Mouse (Mus musculus): Measurements from ENCODE around the gene Aurkaip1.

Gene Aurkaip1

GRCm38 (mm10) chr4:155851951-155852411, 20.9 kb downstream of the Aurkaip1 start:
- no peak for DNase-seq (ENCODE audit: low spot score in 2 of 2)

- no peak for DNase-seq (ENCODE audit: low spot score in 2 of 2)
Observed at GRCm38 (mm10) chr4:155853421-155853820, 22.3 kb downstream of the Aurkaip1 start.

GRCm38 (mm10) chr4:155854991-155855390, 23.9 kb downstream of the Aurkaip1 start:
- DNase-seq (ENCODE audit: low spot score in 2 of 2): no peak

GRCm38 (mm10) chr4:155856071-155856470, 25.0 kb downstream of the Aurkaip1 start:
- DNase-seq (ENCODE audit: low spot score in 2 of 2): no peak

GRCm38 (mm10) chr4:155856881-155857280, 25.8 kb downstream of the Aurkaip1 start:
- DNase-seq (ENCODE audit: low spot score in 2 of 2): no peak

GRCm38 (mm10) chr4:155859318-155859717, 28.2 kb downstream of the Aurkaip1 start:
- no peak for DNase-seq (ENCODE audit: low spot score in 2 of 2)

GRCm38 (mm10) chr4:155861787-155862186, 30.7 kb downstream of the Aurkaip1 start:
- DNase-seq (ENCODE audit: low spot score in 2 of 2): no peak

GRCm38 (mm10) chr4:155863001-155863400, 31.9 kb downstream of the Aurkaip1 start, which contains the start of gene Tas1r3:
TSS of gene Tas1r3 (minus strand) at chr4:155863362.
- DNase-seq (ENCODE audit: low spot score in 2 of 2): no peak

- DNase-seq (ENCODE audit: low spot score in 2 of 2): no peak
Observed at GRCm38 (mm10) chr4:155868614-155869298, 37.7 kb downstream of the Aurkaip1 start.

- DNase-seq (ENCODE audit: low spot score in 2 of 2): peak; percentile 94
Observed at GRCm38 (mm10) chr4:155869317-155870033, 38.4 kb downstream of the Aurkaip1 start, which contains the start of the genes Cptp and Ints11. TSS of gene Cptp (minus strand) at chr4:155869440. TSS of gene Ints11 (plus strand) at chr4:155869546.

- DNase-seq (ENCODE audit: low spot score in 2 of 2): no peak
Observed at GRCm38 (mm10) chr4:155871404-155871803, 40.3 kb downstream of the Aurkaip1 start.

All from right cerebral cortex, postnatal 36 days (tissue).